Mouse (Mus musculus) cortical plate, adult 2 months (tissue): ENCODE measurements around the gene Sec24a. TPM values are rescaled to one million over a fixed set of nuclear protein-coding genes. Genes with fewer than 3 reads are reported as not detected.

Experiments
- H3K27ac ChIP-seq: fragments of 200-500 bp; 2 replicates; pipeline ENCODE4 v1.5.1; 2012; ENCODE audit warnings: low read length, control low read depth, inconsistent platforms; ENCODE audit not compliant: insufficient read depth
- H3K4me1 ChIP-seq: fragments of 200-500 bp; 2 replicates; pipeline ENCODE4 v1.6.1; 2011; ENCODE audit warnings: low read length; ENCODE audit not compliant: control insufficient read depth, insufficient read depth
- H3K4me3 ChIP-seq: fragments of 200-500 bp; 2 replicates; pipeline ENCODE4 v1.5.1; 2011; ENCODE audit warnings: mild to moderate bottlenecking, low read length, control low read depth; ENCODE audit not compliant: insufficient read depth
- CTCF ChIP-seq: fragments of 200-500 bp; IDR thresholded peaks from 2 replicates; pipeline ENCODE4 v1.5.1; 2011; ENCODE audit warnings: mild to moderate bottlenecking, control low read depth, low read length; ENCODE audit not compliant: insufficient read depth; ENCODE audit errors: extremely low read depth
- POLR2A ChIP-seq: fragments of 200-500 bp; IDR thresholded peaks from 2 replicates; pipeline ENCODE4 v1.6.1; 2011; ENCODE audit warnings: mild to moderate bottlenecking, low read length, control low read depth; ENCODE audit not compliant: insufficient read depth; ENCODE audit errors: extremely low read depth
- polyA plus RNA-seq: library from polyadenylated mRNA; depleted of rRNA; stranded (reverse); fragments of >200 nt; gene quantifications from 2 replicates; pipeline ENCODE4 v1.2.3, GENCODE M21; 2012; rRNA removed

Sec24a gene
- 9.3 and 9.4 TPM in 2 replicates for polyA plus RNA-seq

GRCm38 (mm10) chr11:51763213-51763907 is at the start of gene Sec24a, which contains the start of gene Sar1b:
Gene Sec24a, minus strand, starts transcription at chr11:51763634.
Gene Sar1b, plus strand, starts transcription at chr11:51763687.
- peak; percentile 81 for TF ChIP-seq POLR2A
- TF ChIP-seq CTCF: no peak
- Histone ChIP-seq H3K4me1 (peaks cover 15% of the 10 kb centered on the region), H3K27ac (0 out of 2 replicates have a peak within 1 kb of the TSS, but pooled peaks have one; percentile 39), H3K4me3 (peak within 1 kb of the TSS; percentile 74)

DNA sequence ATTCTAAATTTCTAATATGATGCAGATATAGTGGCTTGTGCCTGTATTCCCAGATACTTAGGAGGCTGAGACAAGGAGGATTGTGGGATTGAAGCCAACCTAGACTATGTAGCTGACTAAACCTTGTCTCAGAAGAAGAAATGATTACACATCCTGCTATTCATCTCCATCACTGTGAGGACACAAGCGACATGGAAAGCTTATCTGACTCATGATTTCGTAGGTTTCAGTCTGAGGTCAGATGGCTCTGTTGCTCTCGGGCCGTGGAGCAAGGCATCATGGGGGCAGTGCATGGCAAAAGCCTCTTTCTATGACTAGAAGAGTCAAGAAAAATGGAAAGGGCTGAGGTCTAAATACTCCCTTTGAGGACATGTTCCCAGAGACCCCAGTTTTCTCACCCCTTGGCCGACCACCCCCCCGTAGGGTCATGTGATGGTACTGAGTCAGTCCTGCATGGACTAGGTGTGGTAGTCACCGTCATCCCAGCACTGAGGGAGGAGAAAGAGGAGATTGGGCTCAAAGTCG is 48.6 kb upstream of the Sec24a start:
- no peak for TF ChIP-seq CTCF
- no peak for TF ChIP-seq POLR2A
- no peak overlapping the region for H3K27ac ChIP-seq
- H3K4me3 ChIP-seq: no peak overlapping the region
- no peaks in the 10 kb centered on the region for H3K4me1 ChIP-seq

DNA sequence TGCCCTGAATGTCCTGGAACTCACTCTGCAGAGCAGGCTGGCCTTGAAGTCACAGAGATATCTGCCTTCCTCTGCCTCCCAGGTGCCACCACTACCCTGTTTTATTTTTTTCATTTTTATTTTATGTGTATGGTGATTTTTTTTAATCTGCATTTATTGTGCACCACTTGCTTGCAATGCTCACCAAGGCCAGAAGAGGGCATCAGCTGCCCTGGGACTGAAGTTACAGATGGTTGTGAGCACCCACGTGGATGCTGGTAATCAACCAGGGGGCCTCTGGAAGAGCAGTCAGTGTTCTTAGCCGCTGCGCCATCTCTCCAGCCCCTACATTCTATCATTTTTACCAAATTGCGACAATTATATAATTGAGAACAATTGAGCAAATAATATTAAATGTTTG is 47.8 kb upstream of the Sec24a start:
- TF ChIP-seq CTCF (peak; percentile 30; the same call in 1 of the 2 replicates), POLR2A (no peak)
- Histone ChIP-seq H3K4me1 (no peaks in the 10 kb centered on the region), H3K27ac (no peak overlapping the region), H3K4me3 (no peak overlapping the region)

DNA sequence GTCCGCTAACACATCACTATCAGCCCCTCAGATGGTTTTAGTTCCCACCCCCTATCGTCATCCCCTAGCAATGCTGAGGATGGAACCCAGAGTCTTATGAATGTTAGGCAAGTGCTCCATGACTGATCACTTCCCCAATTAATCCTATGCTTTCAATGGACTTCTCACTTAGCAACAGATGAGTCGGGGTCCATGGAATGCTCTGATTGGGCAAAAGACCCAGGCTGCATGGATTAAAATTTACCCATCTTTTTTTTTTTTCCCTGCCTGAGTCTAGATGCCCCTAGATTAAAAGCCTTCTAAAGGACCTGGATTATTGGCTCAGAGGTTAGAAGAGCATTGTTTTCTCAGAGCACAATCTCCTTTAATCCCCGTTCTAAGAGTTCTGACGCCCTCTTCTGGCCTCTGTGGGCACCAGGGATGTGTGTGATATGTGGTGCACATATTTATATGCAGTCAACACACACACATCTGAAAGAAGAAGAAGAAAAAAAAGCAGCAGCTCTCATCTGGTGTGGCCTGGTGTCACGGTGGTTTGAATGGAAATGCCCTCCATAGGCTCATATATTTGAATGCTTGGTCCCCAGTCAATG is 46.3 kb upstream of the Sec24a start:
- Histone ChIP-seq H3K4me3 (no peak overlapping the region), H3K4me1 (no peaks in the 10 kb centered on the region), H3K27ac (no peak overlapping the region)
- no peak for TF ChIP-seq CTCF
- no peak for TF ChIP-seq POLR2A

- no peak overlapping the region for H3K4me3 ChIP-seq
- H3K27ac ChIP-seq: no peak overlapping the region
- no peaks in the 10 kb centered on the region for H3K4me1 ChIP-seq
- no peak for TF ChIP-seq POLR2A
- no peak for TF ChIP-seq CTCF
Measured at GRCm38 (mm10) chr11:51807108-51807879, 43.9 kb upstream of the Sec24a start.

GRCm38 (mm10) chr11:51805221-51805981 is 42.0 kb upstream of the Sec24a start:
- H3K4me1 ChIP-seq: peaks cover 3% of the 10 kb centered on the region; the same call in 1 of the 2 replicates
- TF ChIP-seq CTCF (no peak), POLR2A (peak; percentile 70; the same call in 1 of the 2 replicates)
- no peak overlapping the region for H3K27ac ChIP-seq
- peak overlapping the region; percentile 40 for H3K4me3 ChIP-seq

GRCm38 (mm10) chr11:51800634-51801325 is 37.3 kb upstream of the Sec24a start:
- Histone ChIP-seq H3K4me1 (peaks cover 3% of the 10 kb centered on the region; the same call in 1 of the 2 replicates), H3K4me3 (no peak overlapping the region), H3K27ac (peak overlapping the region; percentile 53; the same call in 1 of the 2 replicates)
- peak; percentile 68; the same call in 1 of the 2 replicates for TF ChIP-seq POLR2A
- no peak for TF ChIP-seq CTCF

DNA sequence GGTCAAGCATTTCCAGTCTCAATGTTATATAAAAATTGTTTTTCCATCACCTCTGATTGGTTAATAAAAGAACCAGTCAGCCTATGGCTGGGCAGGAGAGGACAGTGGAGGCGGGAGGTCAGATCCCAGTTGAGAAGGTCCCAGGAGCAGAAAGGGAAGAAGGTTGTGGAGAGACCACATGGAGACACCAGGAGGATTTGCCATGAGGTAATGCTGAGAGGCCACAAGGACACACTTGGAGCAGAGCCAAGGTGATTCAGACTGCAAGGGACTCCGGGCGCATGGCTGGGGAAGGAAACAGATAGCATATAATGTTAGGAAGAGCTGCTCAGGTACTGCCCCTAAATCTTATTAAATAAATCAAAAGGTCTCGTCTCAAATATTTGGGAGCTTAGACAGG is 32.8 kb upstream of the Sec24a start:
- Histone ChIP-seq H3K27ac (no peak overlapping the region), H3K4me3 (no peak overlapping the region), H3K4me1 (peaks cover 3% of the 10 kb centered on the region; the same call in 1 of the 2 replicates)
- TF ChIP-seq CTCF (no peak), POLR2A (no peak)
